14 mouse cellular contexts compared by ENCODE assay signal in the genomic region with DNA sequence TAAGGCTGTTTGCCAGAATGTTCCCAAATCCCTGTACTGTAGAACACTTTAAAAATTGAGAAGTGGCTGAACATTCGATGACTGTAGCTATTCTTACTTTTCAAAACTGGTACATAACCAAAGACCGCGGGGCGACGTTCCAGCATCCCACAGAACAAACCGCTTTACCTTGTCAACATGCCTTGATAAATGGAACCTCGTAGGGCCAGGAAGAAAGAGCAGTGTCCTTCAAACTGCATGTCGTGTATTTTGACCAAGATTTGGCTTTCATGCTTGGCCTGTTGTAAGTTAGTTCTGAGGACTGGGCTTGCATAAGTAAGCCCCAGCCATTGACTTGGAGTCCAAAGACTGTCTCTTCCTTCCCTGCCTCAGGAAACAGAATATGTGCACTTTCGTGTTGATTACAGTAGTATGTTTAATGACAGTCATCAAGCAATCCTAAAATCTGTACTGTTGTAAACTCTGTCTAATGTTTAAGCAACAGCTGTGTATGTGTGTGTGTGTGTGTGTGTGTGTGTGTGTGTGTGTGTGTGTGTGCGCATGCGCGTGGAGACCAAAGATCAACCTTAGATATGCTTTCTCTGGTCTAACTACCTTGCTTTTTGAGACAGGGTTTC. TPM values are rescaled to one million over a fixed set of nuclear protein-coding genes. Genes with fewer than 3 reads are reported as not detected.
DNase-seq lines count a peak whose midpoint lies in the region; ATAC-seq and TF ChIP-seq lines count a peak whose summit lies in the region.
"Had no signal": no experiment of that assay in that cellular context is flagged by ENCODE, and none has a peak within 500 bp of the region (broad histone marks: within the 10 kb centered on the region; RNA-seq: fewer than 3 reads in every experiment).

No protein-coding gene starts in this region.

- TF ChIP-seq EP300 in liver, postnatal 0 days (IDR thresholded peaks at IDR 0.05; ENCODE audit: low read depth), result no peak

- TF ChIP-seq CTCF in hindbrain, postnatal 0 days (IDR thresholded peaks at IDR 0.05; ENCODE audit: low read depth), result no peak
- no peak for TF ChIP-seq CTCF in liver, postnatal 0 days (IDR thresholded peaks at IDR 0.05; ENCODE audit: low read depth)

- ATAC-seq in hindbrain, postnatal 0 days, result no peak
- ATAC-seq in hindbrain, embryonic 13.5 days (ENCODE audit: low FRiP score), result no peak
- ATAC-seq in liver, postnatal 0 days, result 0 out of 2 replicates have a peak, but pooled peaks have one; percentile 20
- ATAC-seq in limb, embryonic 13.5 days (ENCODE audit: low FRiP score, low read depth), result no peak
- no peak for ATAC-seq in granulocyte monocyte progenitor cell, adult 5-6 weeks (replicated peaks; ENCODE audit: poor library complexity, severe bottlenecking)
- ATAC-seq: hindbrain, embryonic 16.5 days had no signal

- no peak overlapping the region for H3K27ac ChIP-seq in hindbrain, postnatal 0 days
- no peak overlapping the region for H3K27ac ChIP-seq in hindbrain, embryonic 13.5 days
- peak overlapping the region; percentile 68; the same call in 1 of the 2 replicates for H3K27ac ChIP-seq in liver, postnatal 0 days (ENCODE audit: low read depth)
- H3K27ac ChIP-seq in limb, embryonic 13.5 days, result peak overlapping the region; percentile 85
- H3K27ac ChIP-seq: forebrain, embryonic 10.5 days had no signal

- H3K4me3 ChIP-seq in hindbrain, postnatal 0 days (ENCODE audit: low read length), result no peak overlapping the region
- H3K4me3 ChIP-seq in hindbrain, embryonic 13.5 days, result no peak overlapping the region
- no peak overlapping the region for H3K4me3 ChIP-seq in liver, postnatal 0 days (ENCODE audit: low read depth, low read length)
- H3K4me3 ChIP-seq in limb, embryonic 13.5 days, result no peak overlapping the region
- H3K4me3 ChIP-seq: forebrain, embryonic 10.5 days had no signal

- no peaks in the 10 kb centered on the region; the same call in 1 of the 2 replicates for H3K4me1 ChIP-seq in hindbrain, postnatal 0 days (ENCODE audit: insufficient read depth, low read length)
- peaks cover 17% of the 10 kb centered on the region; the same call in 1 of the 2 replicates for H3K4me1 ChIP-seq in hindbrain, embryonic 13.5 days (replicated peaks)
- peaks cover 18% of the 10 kb centered on the region for H3K4me1 ChIP-seq in liver, postnatal 0 days (ENCODE audit: insufficient read depth)
- peaks cover 57% of the 10 kb centered on the region for H3K4me1 ChIP-seq in limb, embryonic 13.5 days

- DNase-seq in hindbrain, postnatal 0 days (ENCODE audit: low spot score), result peak; percentile 17
- peak; percentile 30 for DNase-seq in liver, postnatal 0 days
- no peak for DNase-seq in liver
- peak; percentile 41 to 66 for DNase-seq in adrenal gland, postnatal 36 days
- DNase-seq in layer of hippocampus, adult 8-10 months (ENCODE audit: low spot score in 2 of 2), result no peak
- DNase-seq: cerebellum, adult 2 months; embryo, embryonic 11 days; thymus, adult 18-20 months had no signal

- no peaks in the 10 kb centered on the region for H3K27me3 ChIP-seq in hindbrain, postnatal 0 days (ENCODE audit: insufficient read depth, low read length)
- H3K27me3 ChIP-seq in hindbrain, embryonic 13.5 days, result no peaks in the 10 kb centered on the region
- H3K27me3 ChIP-seq in liver, postnatal 0 days (ENCODE audit: insufficient read depth, low read length), result no peaks in the 10 kb centered on the region
- no peaks in the 10 kb centered on the region for H3K27me3 ChIP-seq in limb, embryonic 13.5 days

- no peaks in the 10 kb centered on the region for H3K9me3 ChIP-seq in hindbrain, postnatal 0 days (ENCODE audit: low read length)
- no peaks in the 10 kb centered on the region for H3K9me3 ChIP-seq in hindbrain, embryonic 13.5 days
- no peaks in the 10 kb centered on the region for H3K9me3 ChIP-seq in liver, postnatal 0 days (ENCODE audit: low read length)
- no peaks in the 10 kb centered on the region for H3K9me3 ChIP-seq in limb, embryonic 13.5 days
- H3K9me3 ChIP-seq: forebrain, embryonic 10.5 days had no signal

- H3K36me3 ChIP-seq in hindbrain, postnatal 0 days (ENCODE audit: insufficient read depth, low read length), result no peaks in the 10 kb centered on the region
- peaks cover 6% of the 10 kb centered on the region; the same call in 1 of the 2 replicates for H3K36me3 ChIP-seq in hindbrain, embryonic 13.5 days
- H3K36me3 ChIP-seq in liver, postnatal 0 days (replicated peaks; ENCODE audit: insufficient read depth, low read length), result no peaks in the 10 kb centered on the region
- H3K36me3 ChIP-seq in limb, embryonic 13.5 days, result peaks cover 13% of the 10 kb centered on the region
- H3K36me3 ChIP-seq: forebrain, embryonic 10.5 days had no signal

- no peak overlapping the region for H3K9ac ChIP-seq in hindbrain, postnatal 0 days (replicated peaks; ENCODE audit: low read length)
- H3K9ac ChIP-seq in hindbrain, embryonic 13.5 days, result no peak overlapping the region
- no peak overlapping the region for H3K9ac ChIP-seq in liver, postnatal 0 days (replicated peaks)
- no peak overlapping the region for H3K9ac ChIP-seq in limb, embryonic 13.5 days

- 70% methylated on average over 12 of the region's 12 CpGs for WGBS in hindbrain, postnatal 0 days
- WGBS in hindbrain, embryonic 13.5 days, result 83% methylated on average over 12 of the region's 12 CpGs
- 73% methylated on average over 12 of the region's 12 CpGs for WGBS in liver, postnatal 0 days (ENCODE audit: insufficient replicate concordance)
- WGBS in limb, embryonic 13.5 days, result 73% methylated on average over 12 of the region's 12 CpGs

- no peak overlapping the region for H3K4me2 ChIP-seq in hindbrain, postnatal 0 days (ENCODE audit: low read depth, low read length)
- H3K4me2 ChIP-seq in hindbrain, embryonic 13.5 days, result no peak overlapping the region
- no peak overlapping the region for H3K4me2 ChIP-seq in liver, postnatal 0 days (ENCODE audit: low read depth, low read length)
- H3K4me2 ChIP-seq in limb, embryonic 13.5 days (replicated peaks), result no peak overlapping the region
- H3K4me2 ChIP-seq: heart, embryonic 11.5 days had no signal

RNA-seq across cellular contexts. Expression of gene Ctdspl, which starts 14.4 kb away (rescaled TPM):
- 7.6 and 8.4 TPM in 2 replicates for total RNA-seq in hindbrain, postnatal 0 days (2014; rRNA removed)
- 5.5 and 7.0 TPM in 2 replicates for polyA plus RNA-seq in hindbrain, postnatal 0 days (2015; fragmentation: Nextera tagmentation; extraction: Ambion mirVana)
- polyA plus RNA-seq in hindbrain, embryonic 13.5 days (2015; fragmentation: Nextera tagmentation; extraction: Ambion mirVana), result 7.3 and 8.1 TPM in 2 replicates
- 2.2 and 2.4 TPM in 2 replicates for polyA plus RNA-seq in liver, postnatal 0 days (2015; fragmentation: Nextera tagmentation; extraction: Ambion mirVana)
- 10 to 100 TPM; 30.4 to 32.8 TPM for total RNA-seq in adrenal gland, postnatal 36 days (2021)
- 23.4 and 24.8 TPM in 2 replicates for polyA plus RNA-seq in limb, embryonic 13.5 days (2015; fragmentation: Nextera tagmentation; extraction: Ambion mirVana)
- 25.4 and 28.7 TPM in 2 replicates for total RNA-seq in granulocyte monocyte progenitor cell, adult 5-6 weeks (2014; fragmentation: Nextera tagmentation)
- total RNA-seq in granulocyte monocyte progenitor cell, adult 5-6 weeks (2017), result 6.5 and 7.9 TPM in 2 replicates
- 10 to 100 TPM; 24.7 to 30.4 (median 28.1) TPM for total RNA-seq in layer of hippocampus, adult 8-10 months (2022)

Comparison
In these comparisons a context has a peak if more than half of its experiments do, and no peak if none do; other contexts are left out.
1. DNase-seq: peak in hindbrain, postnatal 0 days (single experiment), liver, postnatal 0 days (single experiment) and adrenal gland, postnatal 36 days (2 of 2); none in liver (single experiment) and layer of hippocampus, adult 8-10 months (0 of 2).
2. H3K27ac ChIP-seq: peak in liver, postnatal 0 days (single experiment) and limb, embryonic 13.5 days (single experiment); none in hindbrain, postnatal 0 days (single experiment) and hindbrain, embryonic 13.5 days (single experiment).